Mouse (Mus musculus): ENCODE results near the gene Fopnl.

GRCm38 (mm10) chr16:14263241-14263640 lies 54.0 kb downstream of the Fopnl start:
- TF ChIP-seq EP300 (IDR thresholded peaks at IDR 0.05; ENCODE audit: low read depth) (no peak), CTCF (IDR thresholded peaks at IDR 0.05; ENCODE audit: low read depth) (no peak)

All from liver, postnatal 0 days (tissue).